Mouse (Mus musculus): ENCODE results near the gene Pik3r5. TPM values are rescaled to one million over a fixed set of nuclear protein-coding genes. Genes with fewer than 3 reads are reported as not detected.

The Pik3r5 gene
- polyA plus RNA-seq, 1 experiment from 2014 or later = 1.2 TPM

DNA sequence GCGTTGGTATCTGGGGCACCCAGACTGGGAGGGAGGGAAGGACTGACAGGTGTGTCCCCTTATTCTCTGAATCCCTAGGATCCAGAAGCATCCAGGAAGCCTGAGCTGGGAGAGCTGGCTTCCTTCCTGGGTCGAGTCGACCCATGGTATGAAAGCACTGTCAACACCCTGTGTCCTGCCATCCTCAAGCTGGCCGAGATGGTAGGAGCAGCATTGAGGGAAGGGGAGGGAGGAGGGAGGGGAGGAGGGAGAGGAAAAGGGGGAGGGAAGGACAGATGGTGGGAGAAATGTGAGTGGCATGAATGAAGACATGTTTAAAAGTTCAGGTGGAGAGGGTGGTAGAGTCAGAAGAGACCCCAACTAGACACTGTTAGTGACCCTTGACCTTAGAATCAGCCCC lies 104.1 kb downstream of the Pik3r5 start:
- Histone ChIP-seq H3K27ac (no peak overlapping the region), H3K36me3 (replicated peaks; ENCODE audit: control insufficient read depth, insufficient read depth) (no peaks in the 10 kb centered on the region), H3K27me3 (ENCODE audit: control insufficient read depth, insufficient read depth, low read length) (no peaks in the 10 kb centered on the region), H3K4me2 (replicated peaks) (no peak overlapping the region), H3K4me3 (replicated peaks; ENCODE audit: low read length) (no peak overlapping the region), H3K9me3 (ENCODE audit: control insufficient read depth, low read length) (no peaks in the 10 kb centered on the region), H3K9ac (no peak overlapping the region), H3K4me1 (replicated peaks; ENCODE audit: control insufficient read depth, insufficient read depth, low read length) (no peaks in the 10 kb centered on the region)
- DNase-seq (ENCODE audit: low spot score) = no peak
- WGBS = 73% methylated on average over 4 of the region's 4 CpGs
- ATAC-seq (ENCODE audit: low FRiP score) = no peak

DNA sequence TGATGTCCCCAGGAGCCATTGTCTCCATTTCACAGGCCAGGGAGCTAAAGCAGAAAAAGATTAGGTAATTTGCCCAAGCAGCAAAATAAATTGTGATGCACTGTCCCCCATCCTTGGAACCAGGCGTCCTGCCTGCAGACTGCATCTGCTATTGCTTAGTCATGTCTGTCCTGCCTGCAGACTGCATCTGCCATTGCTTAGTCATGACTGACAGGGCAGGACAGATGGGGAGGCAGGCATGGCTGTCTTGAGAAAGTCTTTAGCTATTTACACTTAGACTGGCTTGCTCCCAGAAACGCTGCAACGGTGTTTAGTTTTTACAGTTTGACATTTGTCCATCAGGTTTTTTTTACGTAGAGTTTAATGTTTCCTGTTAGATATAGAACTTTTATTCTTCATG lies 104.5 kb downstream of the Pik3r5 start:
- no peaks in the 10 kb centered on the region for H3K4me1 ChIP-seq (replicated peaks; ENCODE audit: control insufficient read depth, insufficient read depth, low read length)
- H3K4me3 ChIP-seq (replicated peaks; ENCODE audit: low read length) = no peak overlapping the region
- no peaks in the 10 kb centered on the region for H3K36me3 ChIP-seq (replicated peaks; ENCODE audit: control insufficient read depth, insufficient read depth)
- WGBS = 47% methylated on average over 4 of the region's 4 CpGs
- ATAC-seq (ENCODE audit: low FRiP score) = no peak
- DNase-seq (ENCODE audit: low spot score) = no peak
- H3K4me2 ChIP-seq (replicated peaks) = no peak overlapping the region
- no peaks in the 10 kb centered on the region for H3K27me3 ChIP-seq (ENCODE audit: control insufficient read depth, insufficient read depth, low read length)
- no peak overlapping the region for H3K27ac ChIP-seq
- H3K9me3 ChIP-seq (ENCODE audit: control insufficient read depth, low read length) = no peaks in the 10 kb centered on the region
- no peak overlapping the region for H3K9ac ChIP-seq

DNA sequence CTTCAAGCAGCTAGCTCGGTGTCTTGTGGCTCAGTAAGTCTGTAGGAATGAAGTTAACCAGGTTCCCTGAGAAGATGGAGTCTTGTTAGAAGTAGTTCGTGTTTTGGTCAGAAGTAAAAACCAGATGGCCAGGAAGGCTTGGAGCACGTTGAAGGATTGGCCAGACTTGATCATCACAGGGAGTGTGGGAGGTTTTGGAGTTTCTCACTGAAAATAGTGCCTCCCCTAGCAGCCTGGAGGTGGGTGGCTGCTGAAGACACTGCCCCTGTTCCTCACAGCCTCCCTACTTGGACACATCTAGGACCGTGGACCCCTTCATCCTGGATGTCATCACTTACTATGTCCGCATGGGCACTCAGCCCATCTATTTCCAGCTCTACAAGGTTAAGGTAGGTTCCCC lies 107.7 kb downstream of the Pik3r5 start:
- H3K36me3 ChIP-seq (replicated peaks; ENCODE audit: control insufficient read depth, insufficient read depth) = no peaks in the 10 kb centered on the region
- H3K4me1 ChIP-seq (replicated peaks; ENCODE audit: control insufficient read depth, insufficient read depth, low read length) = no peaks in the 10 kb centered on the region
- H3K9ac ChIP-seq = no peak overlapping the region
- H3K9me3 ChIP-seq (ENCODE audit: control insufficient read depth, low read length) = no peaks in the 10 kb centered on the region
- ATAC-seq (ENCODE audit: low FRiP score) (no peak), DNase-seq (ENCODE audit: low spot score) (no peak)
- H3K4me2 ChIP-seq (replicated peaks) = no peak overlapping the region
- H3K4me3 ChIP-seq (replicated peaks; ENCODE audit: low read length) = no peak overlapping the region
- WGBS = 65% methylated on average over 5 of the region's 5 CpGs
- no peak overlapping the region for H3K27ac ChIP-seq
- H3K27me3 ChIP-seq (ENCODE audit: control insufficient read depth, insufficient read depth, low read length) = no peaks in the 10 kb centered on the region

DNA sequence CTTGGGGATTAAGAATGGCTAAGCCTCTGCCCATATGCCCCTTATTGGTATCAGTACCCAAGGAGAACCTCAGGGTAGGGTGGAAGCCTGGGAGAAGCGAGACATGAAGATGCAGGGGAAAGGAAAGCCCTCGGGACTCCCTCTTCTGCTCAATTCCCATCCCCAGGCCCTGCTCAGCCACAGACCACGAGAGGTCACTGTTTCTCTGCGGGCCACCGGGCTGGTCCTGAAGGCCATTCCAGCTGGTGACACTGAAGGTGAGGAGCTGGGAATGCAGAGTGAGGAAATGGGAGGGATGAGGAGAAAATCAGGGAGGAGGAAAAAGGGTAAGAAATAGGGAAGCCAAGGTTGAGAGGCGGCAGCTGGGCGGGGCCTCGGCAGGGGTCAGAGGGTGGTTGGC lies 112.6 kb downstream of the Pik3r5 start:
- no peak for DNase-seq (ENCODE audit: low spot score)
- no peak for ATAC-seq (ENCODE audit: low FRiP score)

DNA sequence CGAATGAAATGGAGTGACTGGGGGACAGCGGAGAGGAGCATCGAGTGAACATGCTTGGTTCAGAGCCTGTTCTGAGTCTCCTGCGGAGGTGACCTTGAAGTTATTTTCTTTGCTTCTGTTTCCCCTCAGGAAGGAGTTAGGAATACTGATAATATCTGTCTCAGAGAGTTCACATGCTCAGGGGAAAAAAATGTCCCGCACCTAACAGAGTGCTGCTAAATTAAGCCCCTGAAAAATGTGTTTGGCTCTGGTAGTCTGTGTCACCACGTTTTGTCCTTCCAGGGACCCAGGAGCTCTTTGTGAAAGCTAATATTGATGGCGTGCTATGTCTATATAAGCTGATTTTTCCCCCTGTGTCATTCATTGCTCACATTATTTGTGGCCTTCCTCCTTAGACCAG lies 113.3 kb downstream of the Pik3r5 start:
- WGBS = 54% methylated on average over 7 of the region's 7 CpGs
- H3K9me3 ChIP-seq (ENCODE audit: control insufficient read depth, low read length) = no peaks in the 10 kb centered on the region
- H3K27me3 ChIP-seq (ENCODE audit: control insufficient read depth, insufficient read depth, low read length) = no peaks in the 10 kb centered on the region
- H3K27ac ChIP-seq = no peak overlapping the region
- no peaks in the 10 kb centered on the region for H3K36me3 ChIP-seq (replicated peaks; ENCODE audit: control insufficient read depth, insufficient read depth)
- no peak overlapping the region for H3K4me2 ChIP-seq (replicated peaks)
- ATAC-seq (ENCODE audit: low FRiP score) (no peak), DNase-seq (ENCODE audit: low spot score) (no peak)
- H3K4me3 ChIP-seq (replicated peaks; ENCODE audit: low read length) = no peak overlapping the region
- H3K9ac ChIP-seq = no peak overlapping the region
- H3K4me1 ChIP-seq (replicated peaks; ENCODE audit: control insufficient read depth, insufficient read depth, low read length) = no peaks in the 10 kb centered on the region

More for the DNA sequence above, 112.6 kb downstream of the Pik3r5 start:
- no peak overlapping the region for H3K4me2 ChIP-seq (replicated peaks)
- H3K9me3 ChIP-seq (ENCODE audit: control insufficient read depth, low read length) = no peaks in the 10 kb centered on the region
- no peaks in the 10 kb centered on the region for H3K4me1 ChIP-seq (replicated peaks; ENCODE audit: control insufficient read depth, insufficient read depth, low read length)
- H3K4me3 ChIP-seq (replicated peaks; ENCODE audit: low read length) = no peak overlapping the region
- 11% methylated on average over 8 of the region's 8 CpGs for WGBS
- H3K27ac ChIP-seq = no peak overlapping the region
- H3K9ac ChIP-seq = no peak overlapping the region
- no peaks in the 10 kb centered on the region for H3K36me3 ChIP-seq (replicated peaks; ENCODE audit: control insufficient read depth, insufficient read depth)
- no peaks in the 10 kb centered on the region for H3K27me3 ChIP-seq (ENCODE audit: control insufficient read depth, insufficient read depth, low read length)

DNA sequence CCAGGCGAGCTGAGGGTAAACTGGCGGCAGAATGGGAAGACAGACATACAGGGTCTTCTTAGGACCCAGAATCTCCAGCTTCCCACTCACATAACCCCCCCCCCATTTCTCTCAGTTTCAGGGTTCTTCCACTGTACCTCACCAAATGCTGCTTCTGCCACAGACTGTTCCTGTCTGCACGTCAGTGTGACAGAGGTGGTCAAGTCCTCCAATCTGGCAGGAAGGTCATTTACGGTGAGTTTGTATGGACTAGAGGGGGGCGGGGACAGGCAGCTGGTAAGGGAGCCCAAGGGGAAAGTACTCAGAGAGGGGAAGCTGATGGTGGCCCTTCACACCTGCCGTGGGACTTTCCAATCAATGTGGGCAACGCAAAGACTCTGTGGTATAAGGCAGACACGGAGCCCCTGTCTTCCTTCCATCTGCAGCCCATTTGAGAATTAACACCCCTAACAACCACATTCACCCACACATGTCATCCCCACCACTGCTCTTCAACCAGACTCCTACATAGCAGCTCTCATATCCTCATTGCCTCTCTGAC lies 113.8 kb downstream of the Pik3r5 start:
- Histone ChIP-seq H3K4me3 (replicated peaks; ENCODE audit: low read length) (no peak overlapping the region), H3K4me1 (replicated peaks; ENCODE audit: control insufficient read depth, insufficient read depth, low read length) (no peaks in the 10 kb centered on the region), H3K27ac (no peak overlapping the region), H3K4me2 (replicated peaks) (no peak overlapping the region), H3K9me3 (ENCODE audit: control insufficient read depth, low read length) (no peaks in the 10 kb centered on the region), H3K27me3 (ENCODE audit: control insufficient read depth, insufficient read depth, low read length) (no peaks in the 10 kb centered on the region), H3K9ac (no peak overlapping the region), H3K36me3 (replicated peaks; ENCODE audit: control insufficient read depth, insufficient read depth) (no peaks in the 10 kb centered on the region)
- 85% methylated on average over 8 of the region's 8 CpGs for WGBS
- DNase-seq (ENCODE audit: low spot score) (no peak), ATAC-seq (ENCODE audit: low FRiP score) (no peak)

Other genes starting within 250 kb of the Pik3r5 start
- 13.1 and 14.1 TPM in 2 replicates for gene Ntn1, start 31.3 kb upstream of the Pik3r5 start, polyA plus RNA-seq (2014; fragmentation: Nextera tagmentation; extraction: Ambion mirVana)
- gene Pik3r6, start 70.9 kb downstream of the Pik3r5 start, polyA plus RNA-seq (2014; fragmentation: Nextera tagmentation; extraction: Ambion mirVana) = 1.3 and 1.7 TPM in 2 replicates
- gene Mfsd6l, start 124.1 kb downstream of the Pik3r5 start, polyA plus RNA-seq (2014; fragmentation: Nextera tagmentation; extraction: Ambion mirVana) = not detected in 2 replicates
- 0.25 and 0.27 TPM in 2 replicates for gene Ccdc42, start 154.9 kb downstream of the Pik3r5 start, polyA plus RNA-seq (2014; fragmentation: Nextera tagmentation; extraction: Ambion mirVana)

All from hindbrain, embryonic 14.5 days (tissue).